Mouse (Mus musculus) spleen, adult 12 weeks (tissue): ENCODE measurements around the gene Sec23ip.
"Not testable (repeated sequence)": the region's sequence is repeated elsewhere in the genome, so short reads cannot be mapped to it uniquely, and the experiment has no call there.

ENCODE experiments used
- DNase-seq: peaks from one replicate; pipeline ENCODE4 v3.0.0; 2022; ENCODE audit warnings: low spot score

Sec23ip gene

DNA sequence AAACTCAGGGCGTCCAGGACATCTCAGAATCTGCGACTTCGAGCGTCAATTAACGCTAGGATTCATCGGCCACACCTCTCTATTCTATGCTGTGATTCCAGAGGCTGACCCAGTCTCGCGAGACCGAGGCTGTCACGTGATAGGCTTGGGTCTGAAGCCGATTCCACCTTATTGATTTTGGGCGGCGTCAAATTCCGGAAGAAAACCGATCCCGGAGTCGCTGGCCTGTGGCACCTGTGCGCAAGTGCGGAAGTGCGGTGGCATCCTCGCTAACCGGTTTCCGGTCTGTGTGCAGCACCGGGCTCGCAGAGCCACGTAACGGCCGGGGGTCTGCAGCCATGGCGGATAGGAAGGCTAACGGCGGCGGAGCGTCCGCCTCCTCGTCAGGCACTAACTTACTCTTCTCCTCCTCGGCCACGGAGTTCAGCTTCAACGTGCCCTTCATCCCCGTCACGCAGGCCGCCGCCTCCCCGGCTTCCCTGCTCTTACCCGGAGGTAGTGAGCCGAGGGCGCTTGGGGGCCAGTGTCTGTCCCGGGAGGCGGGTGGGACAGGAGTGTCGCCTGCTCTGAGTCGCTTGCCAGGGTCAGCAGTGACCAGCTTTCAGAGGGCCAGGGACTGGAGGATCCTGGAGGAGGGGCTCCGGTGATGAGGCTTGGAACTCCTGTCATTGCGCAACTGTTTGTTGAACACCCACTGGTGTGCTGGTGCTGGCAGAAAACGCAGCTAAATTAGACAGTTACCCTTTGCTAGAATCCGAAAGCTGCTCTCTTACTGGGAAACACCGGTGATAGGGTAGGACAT lies at the start of gene Sec23ip:
Gene Sec23ip, plus strand, starts transcription at position 260 of the 802 bp plus-strand sequence.
- peak; percentile 94 for DNase-seq

DNA sequence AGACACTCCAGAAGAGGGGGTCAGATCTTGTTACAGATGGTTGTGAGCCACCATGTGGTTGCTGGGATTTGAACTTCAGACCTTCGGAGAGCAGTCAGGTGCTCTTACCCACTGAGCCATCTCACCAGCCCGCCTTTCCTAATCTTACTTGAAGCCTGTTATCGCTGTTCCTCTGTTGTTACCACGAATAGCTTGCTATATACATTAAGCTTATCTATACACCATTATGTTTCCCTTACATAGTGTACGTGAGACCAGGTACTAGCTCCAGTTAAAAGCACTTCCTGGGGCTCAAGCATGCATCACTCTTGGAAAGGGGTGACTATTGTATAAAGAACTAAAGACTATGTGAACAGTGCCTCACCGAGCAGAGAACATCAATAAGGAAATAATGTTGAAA lies 44.8 kb upstream of the Sec23ip start:
- DNase-seq, result not testable (repeated sequence)

DNA sequence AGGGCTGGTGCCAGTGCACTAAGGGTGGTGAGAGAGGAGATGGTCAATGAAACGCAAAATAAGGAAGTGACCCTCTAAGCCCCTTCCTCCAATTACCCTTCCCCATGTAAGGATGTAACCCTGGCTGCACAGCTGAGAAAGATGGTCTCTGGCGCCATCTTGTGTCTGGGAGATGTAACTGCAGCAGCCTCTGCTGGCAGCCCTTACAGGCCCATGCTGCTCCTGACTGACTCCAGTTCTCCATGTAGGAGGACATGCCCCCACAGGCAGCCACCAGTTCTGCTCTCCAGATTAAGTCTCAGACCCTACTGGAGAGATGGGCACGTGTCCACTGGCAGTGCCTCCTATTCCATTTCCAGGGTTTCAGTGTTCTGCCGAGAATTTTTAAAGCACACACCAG lies 39.0 kb upstream of the Sec23ip start:
- DNase-seq, result peak; percentile 45

DNA sequence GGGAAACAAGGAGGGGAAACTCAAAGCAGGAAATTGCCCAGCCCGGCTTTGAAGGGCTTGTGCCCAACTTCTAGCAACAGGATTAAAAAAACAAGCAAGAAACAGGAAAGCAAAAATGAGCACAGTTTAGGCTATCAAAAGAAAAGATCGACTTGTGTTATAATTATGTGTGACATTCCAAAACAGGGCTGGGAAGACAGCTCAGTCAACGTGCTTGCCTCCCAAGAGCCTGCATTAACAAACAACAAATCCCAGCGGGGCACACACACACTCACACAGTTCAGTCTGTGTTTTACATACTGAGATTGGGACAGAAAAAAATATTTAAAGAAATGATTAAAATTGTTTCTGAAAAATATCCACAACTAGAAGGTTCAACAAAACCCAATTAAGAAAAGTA lies 26.8 kb upstream of the Sec23ip start:
- DNase-seq, result no peak

DNA sequence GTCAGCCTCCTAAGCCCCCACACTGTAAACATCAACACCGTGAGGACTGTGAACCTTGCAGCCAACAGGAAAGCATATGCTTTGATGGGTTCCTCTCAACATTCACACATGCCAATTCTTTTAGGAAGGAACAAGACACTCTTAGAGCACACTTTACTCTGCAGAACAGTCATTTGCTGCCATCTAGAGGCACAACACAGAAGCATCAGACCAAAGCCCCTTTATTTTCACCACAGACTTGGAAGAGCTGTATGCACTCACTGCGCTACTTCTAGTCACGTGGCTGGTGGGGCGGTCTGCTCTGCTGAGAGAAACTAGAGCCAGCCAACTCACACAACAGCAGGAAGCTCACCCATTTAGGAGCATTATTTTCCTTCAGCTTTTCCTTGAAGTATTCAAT lies 20.0 kb upstream of the Sec23ip start:
- no peak for DNase-seq

DNA sequence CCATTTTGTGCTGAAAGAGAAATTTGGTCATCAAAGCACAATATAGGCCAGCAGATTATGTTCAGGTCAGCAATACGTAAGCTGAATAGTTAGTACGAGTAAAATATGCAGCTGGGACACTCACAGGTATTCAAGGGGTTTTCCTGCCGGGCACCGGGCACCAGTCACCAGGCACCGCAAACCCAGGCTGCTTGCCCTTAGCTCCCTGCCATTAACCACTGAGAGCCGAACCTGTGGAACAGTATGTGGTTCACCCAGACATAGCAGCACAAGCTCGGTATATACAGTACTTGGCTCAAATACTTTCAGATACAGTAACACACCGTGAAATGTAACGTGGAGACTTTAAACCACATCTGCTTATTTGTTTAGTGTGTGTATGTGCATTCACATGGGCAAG lies 19.6 kb upstream of the Sec23ip start:
- DNase-seq, result no peak

DNA sequence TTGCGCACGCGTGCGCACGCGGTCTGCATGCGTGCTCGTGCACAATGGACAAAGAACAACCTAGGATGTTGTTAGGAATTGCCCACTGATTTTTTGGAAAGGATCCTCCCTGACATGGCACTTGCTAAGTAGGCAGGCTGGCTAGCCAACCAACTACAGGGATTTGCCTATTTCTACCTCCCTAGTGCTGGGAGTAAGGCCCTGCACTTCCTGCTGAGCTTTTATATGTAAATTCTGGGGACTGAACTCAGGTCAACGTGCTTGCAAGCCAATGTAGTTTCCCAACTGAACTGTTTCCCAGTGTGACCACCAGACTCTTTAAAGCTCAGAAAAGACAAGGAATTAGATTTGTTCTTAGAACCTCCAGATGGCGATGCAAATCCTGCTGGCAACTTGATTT lies 17.7 kb upstream of the Sec23ip start:
- no peak for DNase-seq

DNA sequence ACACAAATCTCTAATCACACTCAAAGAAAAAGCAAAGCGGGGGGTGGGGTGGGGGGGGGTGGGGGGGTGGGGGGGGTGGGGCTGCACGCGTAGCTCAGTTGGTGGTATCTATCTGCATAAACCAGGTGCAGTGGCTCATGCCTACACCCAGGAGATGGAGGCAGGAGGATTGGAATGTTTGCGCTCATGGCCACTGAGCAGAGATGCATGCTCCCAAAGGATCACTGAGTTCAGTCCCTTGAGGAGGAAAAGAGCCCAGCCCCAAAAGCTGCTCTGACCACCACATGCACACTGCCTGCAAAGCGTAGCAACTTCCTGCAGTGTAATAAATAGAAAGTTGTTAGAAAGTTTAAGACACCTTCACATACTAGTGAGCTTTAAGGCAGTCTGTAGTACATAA lies 17.0 kb upstream of the Sec23ip start:
- no peak for DNase-seq

DNA sequence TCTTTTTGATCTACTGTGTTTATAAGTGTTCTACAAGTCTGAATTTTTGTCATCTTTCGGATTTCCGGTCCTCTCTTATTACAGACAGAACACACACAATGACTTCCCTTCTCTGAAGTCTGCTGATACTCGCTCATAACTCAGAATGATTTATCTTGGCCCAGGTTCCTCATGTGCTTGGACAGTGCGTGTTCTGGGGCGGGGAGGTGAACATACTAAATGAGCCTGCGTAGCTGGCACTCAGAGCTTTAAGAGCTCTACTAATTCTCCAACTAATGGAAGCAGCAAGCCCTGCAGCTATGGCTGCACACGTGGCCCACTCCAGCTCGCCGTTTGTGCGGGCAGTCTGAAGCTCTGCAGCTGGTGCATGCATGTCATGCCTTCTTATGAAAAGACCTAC lies 16.0 kb upstream of the Sec23ip start:
- no peak for DNase-seq

DNA sequence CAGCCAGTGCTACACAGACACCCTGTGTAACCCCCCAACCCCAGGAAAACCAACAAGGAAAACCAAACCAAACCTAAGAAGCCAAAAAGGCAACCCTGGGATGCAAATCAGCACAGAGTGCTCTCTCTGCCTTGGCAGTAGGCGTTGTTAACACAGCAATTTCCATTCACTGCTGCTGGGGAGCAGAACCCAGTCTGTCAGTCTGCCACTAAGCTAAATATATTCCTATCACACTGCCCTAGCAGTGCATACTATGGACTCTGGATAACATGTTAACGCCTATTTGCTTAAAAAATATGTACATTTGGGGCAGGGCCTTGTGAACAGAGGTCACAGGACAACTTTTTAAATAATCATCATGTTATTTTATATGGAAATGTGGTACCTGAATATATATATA lies 13.2 kb upstream of the Sec23ip start:
- no peak for DNase-seq

DNA sequence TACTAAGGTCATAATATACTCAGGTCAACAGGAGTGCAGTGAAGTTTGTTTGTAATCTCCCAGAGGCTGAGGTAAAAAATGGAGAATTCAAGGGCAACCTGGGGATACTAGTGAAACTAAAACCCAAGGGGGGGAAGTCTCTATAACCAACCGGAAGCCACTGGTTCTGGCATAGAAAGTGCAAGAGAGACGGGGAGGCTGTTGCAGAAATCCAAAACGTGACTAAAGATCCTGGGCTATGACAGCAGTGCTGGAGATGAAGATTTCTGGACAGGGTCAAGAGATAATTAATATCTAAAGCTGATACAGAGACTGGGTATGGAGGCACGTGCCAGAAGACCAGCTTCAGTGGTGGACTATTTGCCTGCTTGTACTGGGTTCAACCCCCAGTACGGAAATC lies 6.7 kb upstream of the Sec23ip start:
- no peak for DNase-seq

DNA sequence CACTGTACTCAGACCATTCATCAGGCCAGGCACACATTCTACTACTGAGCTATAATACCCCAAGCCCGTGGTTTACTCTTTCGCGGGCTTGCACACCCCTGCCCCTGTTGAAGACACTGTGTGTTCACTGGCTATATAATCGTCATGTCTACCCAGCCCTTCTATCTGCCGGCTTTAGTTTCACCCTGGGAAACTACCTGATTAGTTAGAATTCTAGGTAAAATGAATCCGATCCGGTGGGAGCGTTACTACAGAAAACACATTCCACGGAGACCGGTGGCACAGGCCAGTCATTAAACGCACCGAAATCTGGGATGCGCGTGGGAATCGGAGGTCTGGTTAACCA lies 5.7 kb upstream of the Sec23ip start:
- no peak for DNase-seq

DNA sequence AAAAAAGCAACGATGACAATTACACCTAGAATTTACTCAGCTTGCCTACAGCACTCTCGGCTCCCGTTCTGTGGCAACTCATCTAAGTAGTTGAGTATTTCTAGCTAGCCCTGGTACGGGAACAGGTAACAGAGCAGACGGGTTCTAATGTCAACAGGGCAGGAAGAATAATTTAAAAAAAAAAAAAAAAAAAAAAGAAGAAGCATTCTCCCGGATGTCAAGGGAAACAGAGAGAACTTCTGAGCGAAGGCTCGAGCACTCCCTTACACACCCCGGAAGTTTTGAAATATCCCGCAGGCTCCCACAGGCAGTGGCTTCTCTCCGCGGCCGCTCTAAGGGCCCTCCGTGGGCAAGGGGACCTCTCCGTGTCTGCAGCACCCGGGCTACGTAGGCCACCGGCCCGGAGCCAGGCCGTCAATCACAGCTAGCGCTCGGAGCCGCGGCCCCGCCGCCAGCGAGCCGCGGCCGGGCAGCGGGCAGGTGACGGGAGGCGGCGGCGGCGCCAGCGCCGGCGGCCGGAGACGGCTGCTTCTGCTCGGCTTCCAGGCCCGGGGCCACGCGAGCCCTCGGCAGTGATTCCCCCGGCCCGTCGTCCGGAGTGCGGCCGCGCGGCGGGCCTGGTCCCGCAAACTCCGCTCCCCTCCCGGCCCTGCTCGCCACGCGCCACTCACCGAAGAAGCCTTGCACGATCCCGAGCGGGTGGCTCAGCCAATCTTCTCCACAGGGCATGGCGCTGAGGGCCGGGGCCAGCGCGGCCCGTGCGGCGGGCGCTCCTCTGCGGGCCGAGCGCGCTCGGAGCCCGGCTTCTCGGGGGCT lies 5.1 kb upstream of the Sec23ip start:
- DNase-seq, result peak; percentile 25

DNA sequence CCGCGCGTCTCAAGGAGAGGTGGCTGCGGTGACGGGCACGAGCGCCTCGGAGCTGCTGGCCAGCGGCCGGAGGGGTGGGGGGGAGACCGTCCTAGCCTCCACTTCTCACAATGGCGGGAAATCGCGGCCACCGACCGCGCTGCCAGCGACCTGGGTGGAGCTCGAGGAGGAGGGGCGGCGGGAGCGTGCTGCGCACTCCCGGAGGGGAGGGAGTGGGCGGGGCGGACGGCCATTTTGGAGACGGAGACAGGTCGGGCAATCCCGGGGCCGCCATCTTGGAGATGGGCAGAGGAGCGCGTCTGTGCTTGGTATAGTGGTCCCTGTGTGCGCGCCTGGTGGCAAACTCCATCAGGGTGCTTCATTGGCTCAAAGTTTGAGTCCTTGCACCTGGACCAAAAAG lies 4.4 kb upstream of the Sec23ip start, which contains the start of gene Mcmbp:
Gene Mcmbp, minus strand, starts transcription at position 162 of the 400 bp plus-strand sequence.
- peak; percentile 91 for DNase-seq

DNA sequence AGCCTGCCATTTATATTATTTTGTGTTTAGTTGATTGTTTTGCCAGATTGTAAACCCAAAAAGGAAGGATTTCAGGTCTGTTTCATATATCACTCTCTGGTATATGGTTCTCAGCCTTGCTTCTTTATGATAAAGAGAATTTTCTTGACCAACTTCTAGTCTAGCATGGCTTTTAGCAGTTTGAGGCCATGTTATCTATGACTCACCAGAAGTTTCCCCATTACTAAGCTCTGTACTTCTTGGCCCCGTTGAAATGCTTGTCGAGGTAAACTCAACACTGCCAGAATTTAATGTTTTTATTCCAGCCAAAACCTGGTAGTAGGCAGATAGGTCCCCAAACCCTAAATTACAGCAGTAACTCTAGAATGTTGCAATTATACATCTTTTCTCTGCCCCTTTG lies 845 bp upstream of the Sec23ip start:
- DNase-seq, result no peak

DNA sequence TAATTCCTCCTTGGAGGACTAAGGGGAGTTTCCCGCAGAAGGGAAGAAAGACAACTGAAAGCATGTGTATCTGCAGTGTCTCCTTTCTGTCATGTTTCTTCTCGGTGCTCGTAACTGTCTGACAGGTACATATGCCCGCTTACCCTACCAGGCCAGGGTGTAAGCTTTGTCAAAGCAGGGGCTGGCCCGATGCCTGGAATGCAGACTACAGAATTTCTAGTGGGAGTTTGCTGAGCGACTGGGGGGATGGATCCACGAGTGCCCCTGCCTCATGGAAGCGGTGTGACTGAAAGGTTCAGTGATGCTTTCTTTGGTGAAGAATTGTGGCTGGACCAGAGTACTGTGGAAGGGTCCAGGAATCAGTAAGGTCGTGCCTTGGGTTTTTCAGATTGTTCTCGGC lies 1.4 kb downstream of the Sec23ip start:
- no peak for DNase-seq

DNA sequence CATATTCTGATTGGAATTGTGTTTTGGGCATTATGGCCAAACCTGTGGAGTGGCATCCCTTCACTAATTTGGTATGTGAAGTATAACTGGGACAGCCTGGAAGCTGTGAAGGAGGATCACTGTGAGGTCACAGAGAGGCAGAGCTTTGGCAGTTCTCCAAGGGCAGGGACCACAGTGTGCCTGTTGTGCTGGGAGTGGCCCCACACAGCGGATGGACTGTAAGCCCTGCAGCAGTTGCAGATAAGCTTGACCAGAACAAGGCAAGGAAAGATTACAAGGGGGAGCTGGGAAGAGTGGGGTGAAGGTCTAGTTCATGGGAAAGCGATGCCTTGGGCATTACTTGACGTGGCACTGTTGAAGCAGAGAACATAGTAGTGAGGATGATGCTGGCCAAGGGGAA lies 4.0 kb downstream of the Sec23ip start:
- DNase-seq, result peak; percentile 69

DNA sequence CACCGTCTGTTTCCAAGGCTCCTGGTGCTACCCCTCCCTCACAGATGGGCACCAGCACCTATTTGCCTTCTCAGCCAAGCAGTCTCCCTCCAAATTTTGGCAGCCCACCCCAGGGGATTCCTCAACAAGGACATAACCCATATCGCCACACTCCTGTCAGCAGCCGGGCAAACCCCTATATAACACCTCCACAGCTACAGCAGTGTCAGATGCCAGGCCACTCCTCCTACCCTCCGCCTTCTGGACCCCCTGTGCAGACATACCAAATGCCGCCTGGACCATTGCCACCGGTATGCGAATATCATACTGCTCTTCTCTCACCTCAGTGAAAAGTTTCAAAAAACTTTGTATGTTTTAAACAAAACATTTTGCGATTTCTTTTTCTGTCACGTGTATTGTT lies 5.6 kb downstream of the Sec23ip start:
- DNase-seq, result no peak

DNA sequence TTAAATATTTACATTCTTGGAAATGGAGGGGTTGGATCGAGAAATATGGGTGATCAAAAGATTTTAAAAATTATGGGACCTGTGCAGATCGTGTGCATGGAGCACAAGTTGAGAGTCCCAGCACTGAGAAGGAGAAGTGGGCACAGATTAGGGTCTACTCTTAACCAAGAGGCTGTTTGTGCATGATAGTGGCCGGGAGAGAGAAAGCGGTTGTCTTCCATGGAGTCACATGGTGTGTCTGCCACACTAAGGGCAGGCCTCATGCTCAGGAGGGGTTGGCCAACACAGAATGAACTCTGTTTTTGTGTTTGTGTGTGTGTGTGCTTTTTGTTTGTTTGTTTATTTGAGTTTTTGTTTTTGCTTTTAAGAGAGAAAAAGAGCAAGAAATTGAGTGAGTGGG lies 7.3 kb downstream of the Sec23ip start:
- no peak for DNase-seq

DNA sequence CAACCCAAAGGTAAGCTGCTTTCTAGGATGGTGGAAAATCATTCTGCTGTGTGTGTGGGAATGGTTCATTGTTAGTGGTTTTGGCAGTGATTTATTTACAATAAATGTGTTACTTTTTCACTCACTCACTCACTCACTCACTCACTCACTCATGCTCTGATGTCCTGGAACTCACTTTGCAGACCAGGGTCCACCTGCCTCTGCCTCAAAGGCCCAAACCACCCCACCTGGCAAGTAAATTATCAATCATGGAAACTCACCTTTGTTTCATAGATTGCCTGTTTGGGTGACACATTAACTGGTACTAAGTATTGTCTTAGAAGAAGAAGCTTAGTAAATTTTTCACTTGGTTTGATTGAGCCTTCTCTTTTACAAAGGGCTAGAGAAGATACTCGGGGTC lies 10.7 kb downstream of the Sec23ip start:
- no peak for DNase-seq

DNA sequence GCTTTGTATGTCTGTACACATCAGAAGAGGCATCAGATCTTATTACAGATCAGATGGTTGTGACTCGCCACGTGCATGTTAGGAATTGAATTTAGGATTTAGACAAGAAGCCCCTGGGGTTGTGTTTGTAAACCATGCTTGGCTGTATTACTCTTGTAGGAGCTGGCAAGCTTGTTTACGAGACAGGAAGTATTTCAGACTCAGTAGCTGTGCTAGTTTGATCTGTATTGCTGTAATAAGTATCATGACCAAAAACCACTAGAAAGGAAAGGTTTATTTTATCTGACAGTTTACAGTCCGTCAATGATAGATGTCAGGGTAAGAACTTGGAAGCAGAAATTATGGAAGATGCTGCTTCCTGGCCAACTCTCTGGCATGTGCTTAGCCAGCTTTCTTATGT lies 14.2 kb downstream of the Sec23ip start:
- no peak for DNase-seq

DNA sequence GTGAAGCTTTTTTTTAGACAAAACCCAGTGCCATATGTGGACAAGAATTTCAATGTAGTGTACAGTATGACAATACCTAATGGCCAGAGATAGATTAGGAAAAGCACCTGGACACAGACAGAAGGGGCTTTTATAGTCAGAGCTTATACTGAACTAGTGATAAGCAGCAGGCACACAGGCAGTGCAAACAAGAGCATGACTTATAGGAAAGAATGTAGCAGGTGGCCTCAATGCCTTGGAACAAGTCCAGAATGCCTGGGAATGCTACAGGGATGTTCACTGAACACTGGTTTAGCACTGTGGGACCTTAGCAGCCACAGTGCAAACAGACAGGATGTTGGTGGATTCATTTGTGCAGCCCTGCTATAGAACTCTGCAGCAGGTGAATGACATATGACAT lies 22.0 kb downstream of the Sec23ip start:
- DNase-seq, result no peak

DNA sequence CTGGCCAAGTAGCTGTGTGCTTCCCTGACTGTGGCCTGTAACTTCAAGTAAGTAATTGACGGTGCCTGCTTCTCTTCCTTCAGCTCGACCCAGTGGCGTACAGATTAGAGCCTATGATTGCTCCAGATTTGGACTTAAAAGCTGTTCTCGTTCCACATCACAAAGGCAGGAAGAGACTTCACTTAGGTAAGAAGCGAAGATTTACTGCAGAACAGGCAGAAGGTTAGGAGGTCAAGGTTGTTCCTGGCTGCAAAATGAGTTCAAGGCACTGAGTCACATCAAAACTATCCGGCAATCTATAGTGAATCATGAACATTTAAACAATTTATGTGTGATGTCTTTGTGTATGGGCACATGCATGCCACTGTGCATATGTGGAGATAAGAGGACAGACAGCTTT lies 32.5 kb downstream of the Sec23ip start:
- no peak for DNase-seq

DNA sequence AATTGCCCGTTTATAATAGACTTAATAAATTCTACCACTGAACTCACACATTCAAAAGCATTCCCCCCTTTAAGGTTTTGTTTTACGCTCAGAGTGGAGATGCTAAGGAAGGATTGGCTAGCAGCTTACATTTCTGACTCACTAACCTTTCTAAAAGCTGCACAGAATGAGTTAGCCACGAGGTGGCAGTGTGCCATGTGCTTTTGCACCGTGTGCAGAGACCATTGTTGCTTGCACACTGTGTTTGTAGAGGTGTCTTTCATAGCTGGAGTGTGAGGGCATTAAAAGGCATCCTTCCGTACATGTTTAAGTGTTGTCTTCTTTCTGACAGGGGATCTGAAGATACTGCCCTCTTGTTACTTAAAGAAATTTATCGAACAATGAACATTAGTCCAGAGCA lies 34.6 kb downstream of the Sec23ip start:
- no peak for DNase-seq
